8 mouse cellular contexts compared by ENCODE assay signal in the genomic region with DNA sequence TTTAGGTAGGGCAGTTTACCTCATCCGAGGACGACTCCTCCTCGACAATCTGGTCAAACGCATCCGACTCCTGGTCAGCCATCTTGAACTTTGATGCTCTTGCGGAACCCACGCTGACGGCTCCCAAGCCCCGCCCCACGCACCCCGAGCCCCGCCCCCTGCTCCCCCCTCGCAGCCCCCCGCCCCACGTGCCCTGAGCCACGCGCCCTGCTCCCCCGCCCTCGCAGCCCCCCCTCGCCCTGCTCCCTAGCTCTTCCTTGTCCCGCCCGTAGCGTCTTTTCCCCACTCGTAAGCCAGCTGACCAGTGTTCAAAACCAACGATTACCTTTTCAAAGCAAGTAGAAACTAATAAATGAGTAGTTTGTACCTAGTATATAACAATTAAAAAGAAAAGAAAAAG. TPM values are rescaled to one million over a fixed set of nuclear protein-coding genes. Genes with fewer than 3 reads are reported as not detected.
DNase-seq lines count a peak whose midpoint lies in the region; ATAC-seq lines count a peak whose summit lies in the region.

Gene Taf9b, minus strand, starts transcription at position 101 of the 400 bp plus-strand sequence.

- H3K9me3 ChIP-seq in heart, embryonic 10.5 days, result no peaks in the 10 kb centered on the region
- no peaks in the 10 kb centered on the region for H3K9me3 ChIP-seq in heart, embryonic 15.5 days (replicated peaks)
- no peaks in the 10 kb centered on the region for H3K9me3 ChIP-seq in limb, embryonic 11.5 days (ENCODE audit: control insufficient read depth, low read length)
- no peaks in the 10 kb centered on the region for H3K9me3 ChIP-seq in stomach, embryonic 15.5 days

- H3K4me2 ChIP-seq in heart, embryonic 15.5 days, result peak within 1 kb of the TSS; percentile 64
- H3K4me2 ChIP-seq in limb, embryonic 11.5 days (ENCODE audit: low read depth, severe bottlenecking), result peak within 1 kb of the TSS; percentile 50
- peak within 1 kb of the TSS; percentile 54 for H3K4me2 ChIP-seq in stomach, embryonic 15.5 days

- no peak for ATAC-seq in heart, embryonic 15.5 days (replicated peaks; ENCODE audit: insufficient number of reproducible peaks, insufficient read depth, low FRiP score, low read depth)
- no peak for ATAC-seq in limb, embryonic 11.5 days (ENCODE audit: insufficient number of reproducible peaks, low FRiP score, low TSS enrichment, low read depth)
- no peak for ATAC-seq in stomach, embryonic 15.5 days (ENCODE audit: insufficient read depth, low FRiP score, low read depth)
- no peak for ATAC-seq in erythroid progenitor cell, adult 5-6 weeks (replicated peaks; ENCODE audit: low FRiP score, poor library complexity, severe bottlenecking)

- no peaks in the 10 kb centered on the region for H3K4me1 ChIP-seq in heart, embryonic 10.5 days
- no peaks in the 10 kb centered on the region for H3K4me1 ChIP-seq in heart, embryonic 15.5 days (replicated peaks)
- H3K4me1 ChIP-seq in limb, embryonic 11.5 days (ENCODE audit: control insufficient read depth, insufficient read depth, low read length), result no peaks in the 10 kb centered on the region
- H3K4me1 ChIP-seq in stomach, embryonic 15.5 days, result no peaks in the 10 kb centered on the region

- DNase-seq in heart, embryonic 10.5 days (ENCODE audit: low spot score), result no peak
- DNase-seq in heart, adult 18-20 months, result no peak
- DNase-seq in adrenal gland, adult 2 months, result no peak
- no peak for DNase-seq in limb, embryonic 11.5 days (ENCODE audit: low spot score)
- no peak for DNase-seq in T-cell, adult 2 months (ENCODE audit: low spot score)

- H3K36me3 ChIP-seq in heart, embryonic 10.5 days, result no peaks in the 10 kb centered on the region
- no peaks in the 10 kb centered on the region for H3K36me3 ChIP-seq in heart, embryonic 15.5 days
- no peaks in the 10 kb centered on the region for H3K36me3 ChIP-seq in limb, embryonic 11.5 days (ENCODE audit: control insufficient read depth, insufficient read depth, low read length)
- H3K36me3 ChIP-seq in stomach, embryonic 15.5 days, result no peaks in the 10 kb centered on the region

- peak within 1 kb of the TSS; percentile 66 for H3K4me3 ChIP-seq in heart, embryonic 10.5 days
- H3K4me3 ChIP-seq in heart, embryonic 15.5 days, result peak within 1 kb of the TSS; percentile 67
- H3K4me3 ChIP-seq in limb, embryonic 11.5 days (ENCODE audit: low read depth, low read length), result peak within 1 kb of the TSS; percentile 52; the same call in 1 of the 2 replicates
- H3K4me3 ChIP-seq in stomach, embryonic 15.5 days (replicated peaks), result peak within 1 kb of the TSS; percentile 57

- H3K27me3 ChIP-seq in heart, embryonic 10.5 days (ENCODE audit: insufficient read depth, poor library complexity, severe bottlenecking), result no peaks in the 10 kb centered on the region
- H3K27me3 ChIP-seq in heart, embryonic 15.5 days, result no peaks in the 10 kb centered on the region
- H3K27me3 ChIP-seq in limb, embryonic 11.5 days (ENCODE audit: control insufficient read depth, insufficient read depth, low read length), result no peaks in the 10 kb centered on the region
- H3K27me3 ChIP-seq in stomach, embryonic 15.5 days (replicated peaks), result no peaks in the 10 kb centered on the region

- 85% methylated on average over 25 of the region's 25 CpGs for WGBS in heart, embryonic 10.5 days
- WGBS in heart, embryonic 15.5 days, result 81% methylated on average over 22 of the region's 25 CpGs
- WGBS in limb, embryonic 11.5 days, result 85% methylated on average over 22 of the region's 25 CpGs
- 87% methylated on average over 25 of the region's 25 CpGs for WGBS in stomach, embryonic 15.5 days

- H3K9ac ChIP-seq in heart, embryonic 15.5 days, result no peak within 1 kb of the TSS; the same call in 1 of the 2 replicates
- H3K9ac ChIP-seq in limb, embryonic 11.5 days (ENCODE audit: low read length), result no peak within 1 kb of the TSS
- no peak within 1 kb of the TSS for H3K9ac ChIP-seq in stomach, embryonic 15.5 days

- peak within 1 kb of the TSS; percentile 91; the same call in 1 of the 2 replicates for H3K27ac ChIP-seq in heart, embryonic 10.5 days
- peak within 1 kb of the TSS; percentile 77; the same call in 1 of the 2 replicates for H3K27ac ChIP-seq in heart, embryonic 15.5 days
- H3K27ac ChIP-seq in limb, embryonic 11.5 days (replicated peaks; ENCODE audit: low read depth, low read length), result no peak within 1 kb of the TSS
- no peak within 1 kb of the TSS for H3K27ac ChIP-seq in stomach, embryonic 15.5 days

RNA-seq across cellular contexts. Expression of gene Taf9b, which starts in this region (rescaled TPM):
- polyA plus RNA-seq in heart, embryonic 10.5 days (2016; fragmentation: Nextera tagmentation; extraction: Ambion mirVana), result 14.1 and 20.7 TPM in 2 replicates
- 10 to 100 TPM in 1 of 2 experiments, 1 to 10 TPM in 1; 6.9 to 10.7 TPM for total RNA-seq in heart, adult 18-20 months (2021)
- total RNA-seq in adrenal gland, adult 2 months (2021), result 10 to 100 TPM; 18.0 to 28.0 TPM
- polyA plus RNA-seq in adrenal gland, adult 2 months (2012; rRNA removed), result 2.2 and 2.6 TPM in 2 replicates
- polyA plus RNA-seq in heart, embryonic 15.5 days (2015; fragmentation: Nextera tagmentation; extraction: Ambion mirVana), result 17.4 and 17.9 TPM in 2 replicates
- polyA plus RNA-seq in limb, embryonic 11.5 days (2014; fragmentation: Nextera tagmentation; extraction: Ambion mirVana), result 8.2 and 10.8 TPM in 2 replicates
- polyA plus RNA-seq in stomach, embryonic 15.5 days (2015; fragmentation: Nextera tagmentation; extraction: Ambion mirVana), result 10.6 and 10.9 TPM in 2 replicates
- 1.3 and 8.3 TPM in 2 replicates for total RNA-seq in erythroid progenitor cell, adult 5-6 weeks (2015; ENCODE audit: low replicate concordance)
- total RNA-seq in erythroid progenitor cell, adult 5-6 weeks (2017; ENCODE audit: low replicate concordance), result 1.8 and 6.3 TPM in 2 replicates

Comparison
In these comparisons a context has a peak if more than half of its experiments do, and no peak if none do; other contexts are left out.
1. H3K27ac ChIP-seq: peak in heart, embryonic 10.5 days (single experiment) and heart, embryonic 15.5 days (single experiment); none in limb, embryonic 11.5 days (single experiment) and stomach, embryonic 15.5 days (single experiment).
2. Peak in every context shown above with its lines, with median percentiles within 50 percentile points of each other: H3K4me3 ChIP-seq and H3K4me2 ChIP-seq.